Mouse (Mus musculus) heart, embryonic 10.5 days (tissue): ENCODE measurements around the gene Zfp60. TPM values are rescaled to one million over a fixed set of nuclear protein-coding genes. Genes with fewer than 3 reads are reported as not detected.
"Not testable (repeated sequence)": the region's sequence is repeated elsewhere in the genome, so short reads cannot be mapped to it uniquely, and the experiment has no call there.

Experiments
- DNase-seq: peaks from one replicate; pipeline ENCODE4 v3.0.0-alpha.2; 2017; ENCODE audit warnings: low spot score
- H3K27ac ChIP-seq: fragments of 300-500 bp; sonication (generic); 2 replicates; pipeline ENCODE4 v1.5.1; 2016; ENCODE audit warnings: mild to moderate bottlenecking
- H3K27me3 ChIP-seq: fragments of 300-500 bp; sonication (generic); 2 replicates; pipeline ENCODE4 v1.6.1; 2016; ENCODE audit warnings: mild to moderate bottlenecking; ENCODE audit not compliant: poor library complexity, insufficient read depth, severe bottlenecking
- H3K36me3 ChIP-seq: fragments of 300-500 bp; sonication (generic); 2 replicates; pipeline ENCODE4 v1.6.1; 2016; ENCODE audit warnings: mild to moderate bottlenecking, moderate library complexity
- H3K4me1 ChIP-seq: fragments of 300-500 bp; sonication (generic); 2 replicates; pipeline ENCODE4 v1.6.1; 2016; ENCODE audit warnings: mild to moderate bottlenecking
- H3K4me3 ChIP-seq: fragments of 300-500 bp; sonication (generic); 2 replicates; pipeline ENCODE4 v1.5.1; 2016; ENCODE audit warnings: mild to moderate bottlenecking, moderate library complexity
- H3K9me3 ChIP-seq: fragments of 300-500 bp; sonication (generic); 2 replicates; pipeline ENCODE4 v1.6.1; 2016; ENCODE audit warnings: mild to moderate bottlenecking, moderate library complexity
- WGBS: fragments of 180-500 bp; shearing (Covaris S2); methylation state at CpG from one replicate; pipeline ENCODE4 v1.1.7; 2016; 5-methylcytosine and 5-hydroxymethylcytosine counted together
- polyA plus RNA-seq: library from polyadenylated mRNA; unstranded; fragments of >200 nt; fragmentation: Nextera tagmentation; extraction: Ambion mirVana; gene quantifications from 2 replicates; pipeline ENCODE4 v1.2.1, GENCODE M21; 2016

Gene Zfp60
- polyA plus RNA-seq, 1 experiment from 2014 or later = 28.7 TPM

- H3K27me3 ChIP-seq = no peaks in the 10 kb centered on the region
- DNase-seq = no peak
Measured at GRCm38 (mm10) chr7:27725566-27726538, 5.3 kb upstream of the Zfp60 start.

GRCm38 (mm10) chr7:27727471-27727870 is 3.7 kb upstream of the Zfp60 start:
- Histone ChIP-seq H3K27me3 (no peaks in the 10 kb centered on the region), H3K36me3 (no peaks in the 10 kb centered on the region), H3K4me3 (no peak overlapping the region), H3K27ac (no peak overlapping the region), H3K4me1 (peaks cover 6% of the 10 kb centered on the region), H3K9me3 (no peaks in the 10 kb centered on the region; the same call in 1 of the 2 replicates)
- no peak for DNase-seq
- 65% methylated on average over 2 of the region's 2 CpGs for WGBS

More at GRCm38 (mm10) chr7:27725566-27726538, 5.3 kb upstream of the Zfp60 start:
- Histone ChIP-seq H3K4me3 (no peak overlapping the region), H3K9me3 (no peaks in the 10 kb centered on the region; the same call in 1 of the 2 replicates), H3K4me1 (no peaks in the 10 kb centered on the region), H3K36me3 (no peaks in the 10 kb centered on the region), H3K27ac (no peak overlapping the region)
- WGBS = 34% methylated on average over 12 of the region's 12 CpGs

GRCm38 (mm10) chr7:27731946-27732345 is 757 bp downstream of the Zfp60 start:
- Histone ChIP-seq H3K27ac (peak overlapping the region; percentile 90), H3K36me3 (peaks cover 6% of the 10 kb centered on the region; the same call in 1 of the 2 replicates), H3K27me3 (no peaks in the 10 kb centered on the region), H3K9me3 (no peaks in the 10 kb centered on the region), H3K4me1 (peaks cover 14% of the 10 kb centered on the region), H3K4me3 (peak overlapping the region; percentile 72)
- 9% methylated on average over 12 of the region's 12 CpGs for WGBS
- no peak for DNase-seq

- Histone ChIP-seq H3K4me3 (peak overlapping the region; percentile 72), H3K9me3 (no peaks in the 10 kb centered on the region), H3K27ac (peak overlapping the region; percentile 90; the same call in 1 of the 2 replicates), H3K27me3 (no peaks in the 10 kb centered on the region), H3K4me1 (peaks cover 14% of the 10 kb centered on the region), H3K36me3 (peaks cover 6% of the 10 kb centered on the region; the same call in 1 of the 2 replicates)
- WGBS = 84% methylated on average over 6 of the region's 6 CpGs
- no peak for DNase-seq
Measured at GRCm38 (mm10) chr7:27732508-27732907, 1.3 kb downstream of the Zfp60 start.

- Histone ChIP-seq H3K4me3 (no peak overlapping the region), H3K36me3 (peaks cover 31% of the 10 kb centered on the region), H3K9me3 (no peaks in the 10 kb centered on the region), H3K27me3 (no peaks in the 10 kb centered on the region), H3K4me1 (peaks cover 14% of the 10 kb centered on the region), H3K27ac (no peak overlapping the region)
- WGBS = 84% methylated on average over 5 of the region's 5 CpGs
- no peak for DNase-seq
Measured at GRCm38 (mm10) chr7:27735457-27735856, 4.3 kb downstream of the Zfp60 start.

GRCm38 (mm10) chr7:27756351-27757047 is 25.3 kb downstream of the Zfp60 start:
- no peaks in the 10 kb centered on the region for H3K27me3 ChIP-seq
- no peaks in the 10 kb centered on the region for H3K9me3 ChIP-seq
- no peaks in the 10 kb centered on the region for H3K4me1 ChIP-seq
- no peak for DNase-seq
- H3K27ac ChIP-seq = no peak overlapping the region
- 42% methylated on average over 5 of the region's 5 CpGs for WGBS
- H3K36me3 ChIP-seq = peaks cover 4% of the 10 kb centered on the region
- no peak overlapping the region for H3K4me3 ChIP-seq

GRCm38 (mm10) chr7:27757048-27757375 is 25.8 kb downstream of the Zfp60 start:
- Histone ChIP-seq H3K27ac (no peak overlapping the region), H3K27me3 (no peaks in the 10 kb centered on the region), H3K36me3 (no peaks in the 10 kb centered on the region; the same call in 1 of the 2 replicates), H3K4me1 (no peaks in the 10 kb centered on the region), H3K4me3 (no peak overlapping the region), H3K9me3 (no peaks in the 10 kb centered on the region)
- 78% methylated on average over 3 of the region's 3 CpGs for WGBS
- DNase-seq = no peak

GRCm38 (mm10) chr7:27765176-27765886 is 34.1 kb downstream of the Zfp60 start:
- H3K4me3 ChIP-seq = peak overlapping the region; percentile 48
- DNase-seq = no peak
- no peaks in the 10 kb centered on the region for H3K27me3 ChIP-seq
- H3K4me1 ChIP-seq = 0 out of 2 replicates have a peak, but pooled peaks cover 5% of the 10 kb centered on the region
- WGBS = 6% methylated on average over 17 of the region's 17 CpGs
- H3K36me3 ChIP-seq = no peaks in the 10 kb centered on the region
- H3K9me3 ChIP-seq = no peaks in the 10 kb centered on the region
- no peak overlapping the region for H3K27ac ChIP-seq

- WGBS = 82% methylated on average over 5 of the region's 5 CpGs
- Histone ChIP-seq H3K27me3 (no peaks in the 10 kb centered on the region), H3K36me3 (no peaks in the 10 kb centered on the region), H3K4me3 (no peak overlapping the region), H3K27ac (no peak overlapping the region), H3K9me3 (peaks cover 11% of the 10 kb centered on the region), H3K4me1 (no peaks in the 10 kb centered on the region)
- no peak for DNase-seq
Measured at GRCm38 (mm10) chr7:27789306-27789705, 58.1 kb downstream of the Zfp60 start.

- H3K4me3 ChIP-seq, DNase-seq, H3K9me3 ChIP-seq, H3K4me1 ChIP-seq, H3K36me3 ChIP-seq, H3K27ac ChIP-seq, H3K27me3 ChIP-seq: not testable (repeated sequence)
- WGBS = 71% methylated on average over 3 of the region's 3 CpGs
Measured at GRCm38 (mm10) chr7:27793865-27794264, 62.7 kb downstream of the Zfp60 start.

GRCm38 (mm10) chr7:27794566-27794965 is 63.4 kb downstream of the Zfp60 start:
- Histone ChIP-seq H3K27ac (no peak overlapping the region), H3K4me3 (no peak overlapping the region), H3K36me3 (no peaks in the 10 kb centered on the region), H3K9me3 (no peaks in the 10 kb centered on the region; the same call in 1 of the 2 replicates), H3K27me3 (no peaks in the 10 kb centered on the region), H3K4me1 (peaks cover 11% of the 10 kb centered on the region; the same call in 1 of the 2 replicates)
- no peak for DNase-seq

GRCm38 (mm10) chr7:27797906-27798811 is 67.0 kb downstream of the Zfp60 start:
- DNase-seq = peak; percentile 78
- H3K36me3 ChIP-seq = no peaks in the 10 kb centered on the region
- no peaks in the 10 kb centered on the region for H3K27me3 ChIP-seq
- H3K4me3 ChIP-seq = peak overlapping the region; percentile 24
- peak overlapping the region; percentile 60 for H3K27ac ChIP-seq
- H3K4me1 ChIP-seq = peaks cover 11% of the 10 kb centered on the region; the same call in 1 of the 2 replicates
- WGBS = 37% methylated on average over 6 of the region's 8 CpGs
- no peaks in the 10 kb centered on the region for H3K9me3 ChIP-seq
